Mouse (Mus musculus): Measurements from ENCODE around the gene Mblac1.
"Not testable (repeated sequence)": the region's sequence is repeated elsewhere in the genome, so short reads cannot be mapped to it uniquely, and the experiment has no call there.

Gene Mblac1

GRCm38 (mm10) chr5:138216632-138217031 lies 22.5 kb downstream of the Mblac1 start:
- DNase-seq (ENCODE audit: low spot score in 2 of 2): not testable (repeated sequence)

GRCm38 (mm10) chr5:138219864-138220263 lies 25.8 kb downstream of the Mblac1 start:
- DNase-seq (ENCODE audit: low spot score in 2 of 2): no peak

DNA sequence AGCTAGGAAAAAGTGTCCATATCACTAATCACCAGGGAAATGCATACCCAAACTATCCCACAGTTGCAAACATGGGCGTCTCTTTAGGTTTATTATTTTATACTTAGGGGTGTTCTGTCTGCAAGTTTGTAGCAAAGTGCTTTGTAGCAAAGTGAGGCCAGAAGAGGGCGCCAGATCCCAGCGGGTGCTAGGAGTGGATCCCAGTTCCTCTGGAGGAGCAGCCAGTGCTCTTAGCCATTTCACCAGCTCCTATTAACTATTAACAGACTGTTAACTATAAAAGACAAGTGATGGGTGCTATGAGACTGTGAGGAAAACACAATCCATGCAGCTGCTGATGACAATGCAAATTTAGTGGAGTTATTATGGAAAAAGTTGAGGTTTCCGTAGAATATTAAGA lies 28.0 kb downstream of the Mblac1 start:
- DNase-seq (ENCODE audit: low spot score in 2 of 2): peak; percentile 80 to 95

DNA sequence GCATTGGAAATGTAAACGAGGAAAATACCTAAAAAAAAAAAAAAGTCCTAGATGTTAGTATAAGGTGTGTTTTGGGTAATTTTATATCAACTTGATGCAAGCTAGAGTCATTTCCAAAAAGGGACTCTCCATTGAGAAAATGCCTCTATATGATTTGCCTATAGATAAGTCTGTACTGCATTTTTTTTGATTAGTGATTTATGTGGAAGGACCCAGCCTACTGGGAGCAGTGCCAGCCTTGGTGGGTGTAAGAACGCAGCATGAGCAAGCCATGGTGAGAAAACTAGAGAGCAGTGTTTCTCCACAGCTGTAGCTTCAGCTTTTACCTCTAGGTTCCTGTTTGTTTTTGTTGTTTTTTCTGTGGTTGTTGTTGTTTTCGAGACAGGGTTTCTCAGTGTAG lies 29.2 kb downstream of the Mblac1 start:
- DNase-seq (ENCODE audit: low spot score in 2 of 2): no peak

DNA sequence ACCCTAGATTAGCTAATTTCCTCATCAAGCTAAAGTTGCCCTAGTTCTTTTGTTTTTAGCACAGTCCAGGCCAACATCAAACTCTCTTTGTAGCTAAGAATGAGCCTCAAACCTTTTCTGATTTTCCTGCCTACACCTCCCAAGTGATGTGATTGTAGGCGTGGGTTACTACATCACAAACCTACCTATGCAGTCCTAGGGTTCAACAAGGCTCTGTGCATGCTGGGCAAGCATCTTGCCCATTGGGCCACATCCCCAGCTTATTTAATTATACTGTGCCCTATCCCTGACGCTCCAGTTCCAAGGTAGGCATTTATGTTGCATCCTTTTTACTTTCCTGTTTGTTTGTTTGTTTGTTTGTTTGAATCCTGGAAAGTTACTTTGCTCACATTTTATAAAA lies 31.6 kb downstream of the Mblac1 start, which contains the start of gene Nxpe5:
Gene Nxpe5 (plus strand): TSS at position 199 of the 400 bp plus-strand sequence.
- DNase-seq (ENCODE audit: low spot score in 2 of 2): no peak

DNA sequence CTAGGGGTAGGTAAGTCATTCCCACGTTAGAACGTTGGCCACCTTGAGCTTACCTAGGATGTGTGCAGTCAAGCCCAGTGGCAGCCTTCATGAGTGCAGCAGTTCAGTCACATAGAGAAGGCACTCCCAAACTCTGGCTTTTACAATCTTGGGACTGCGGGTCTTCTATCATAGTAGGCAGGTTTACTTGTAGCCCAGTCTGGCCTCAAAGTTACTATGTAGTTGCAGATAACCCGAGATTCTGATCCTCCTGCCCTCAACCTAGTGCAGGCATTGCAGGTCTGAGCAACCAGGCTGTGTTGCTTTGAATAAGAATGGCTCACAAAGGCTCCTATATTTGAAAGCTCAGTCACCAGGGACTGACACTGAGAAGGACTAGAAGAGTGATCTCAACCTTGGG lies 32.4 kb downstream of the Mblac1 start:
- DNase-seq (ENCODE audit: low spot score in 2 of 2): no peak

DNA sequence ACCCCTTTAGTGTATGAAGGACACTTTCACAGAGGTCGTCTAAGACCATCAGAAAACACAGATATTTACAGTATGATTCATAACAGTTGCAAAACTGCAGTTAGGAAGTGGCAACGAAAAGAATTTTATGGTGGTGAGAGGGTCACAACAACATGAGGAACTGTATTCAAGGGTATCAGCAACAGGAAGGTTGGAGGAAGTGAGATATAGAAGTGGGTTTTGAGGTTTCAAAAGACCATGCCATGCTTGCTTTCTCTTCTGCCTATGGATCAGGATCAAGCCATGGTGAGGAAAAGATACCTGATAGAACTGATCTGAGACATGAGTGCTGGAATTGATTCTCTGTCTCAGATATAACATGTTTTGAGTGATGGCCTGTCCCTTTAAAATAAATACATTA lies 33.3 kb downstream of the Mblac1 start:
- DNase-seq (ENCODE audit: low spot score in 2 of 2): no peak

DNA sequence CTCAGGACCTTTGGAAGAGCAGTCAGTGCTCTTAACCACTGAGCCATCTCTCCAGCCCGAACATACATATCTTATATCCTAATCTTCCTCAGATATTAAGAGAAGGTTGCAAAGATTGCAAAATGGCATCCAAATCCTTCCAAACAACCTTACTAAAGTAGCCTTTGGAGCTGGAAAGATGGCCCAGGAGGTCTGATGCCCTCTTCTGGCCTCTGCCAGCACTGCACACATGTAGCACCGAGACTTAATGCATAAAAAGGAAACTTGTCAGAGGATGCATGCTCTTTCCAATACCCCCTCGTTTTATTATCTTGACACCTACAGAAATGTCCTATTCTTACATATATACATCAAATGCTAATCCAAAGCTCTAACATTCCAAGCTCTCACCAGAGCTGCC lies 33.9 kb downstream of the Mblac1 start:
- DNase-seq (ENCODE audit: low spot score in 2 of 2): peak; percentile 41 to 80

DNA sequence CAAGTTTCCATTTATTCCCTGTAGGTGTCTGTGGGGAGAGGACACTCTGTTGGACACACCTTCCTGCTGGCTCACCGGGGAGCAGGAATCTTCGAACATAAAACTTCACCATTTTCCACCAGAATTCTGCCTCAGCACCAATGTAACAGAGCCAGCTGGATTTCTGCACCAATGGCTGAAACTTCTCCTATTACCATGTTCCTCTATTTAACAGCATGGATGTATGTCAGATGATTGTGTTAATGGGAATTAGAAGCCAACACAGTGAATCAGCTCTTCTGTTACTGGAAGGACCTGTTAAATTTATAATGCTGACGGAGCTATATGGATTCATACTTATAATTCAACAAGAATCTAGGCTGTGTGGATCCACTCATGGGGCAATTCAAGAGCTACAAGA lies 35.4 kb downstream of the Mblac1 start:
- DNase-seq (ENCODE audit: low spot score in 2 of 2): no peak

- DNase-seq (ENCODE audit: low spot score in 2 of 2): no peak
These were observed 39.7 kb downstream of the Mblac1 start for GRCm38 (mm10) chr5:138233778-138234177.

DNA sequence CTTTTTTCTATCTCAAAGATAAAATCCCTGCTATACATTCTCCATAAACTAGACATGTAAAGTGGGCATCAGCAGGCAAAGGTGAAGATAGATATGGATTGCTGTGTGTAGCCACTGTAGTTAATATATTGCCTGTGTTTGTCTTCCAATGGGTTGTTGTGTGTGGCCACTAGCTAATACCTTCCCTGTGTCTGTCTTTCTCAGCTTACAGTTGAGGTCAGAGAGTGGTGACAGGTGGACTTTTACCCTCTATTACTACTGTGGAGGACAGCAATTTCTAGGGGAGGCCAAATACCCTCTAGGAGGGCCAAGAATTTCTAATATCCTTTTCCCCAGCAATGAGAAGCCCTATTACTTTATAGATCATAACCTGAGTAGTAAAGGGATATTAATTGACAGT lies 40.1 kb downstream of the Mblac1 start:
- DNase-seq (ENCODE audit: low spot score in 2 of 2): no peak

- no peak for DNase-seq (ENCODE audit: low spot score in 2 of 2)
These were observed 47.4 kb downstream of the Mblac1 start for GRCm38 (mm10) chr5:138241511-138241910.

Measured in spleen, postnatal 4 days (tissue).